In genomic region chr5:117522471-117522870, GRCm38 (mm10) we compare ENCODE assay signal across 15 mouse cellular contexts.
A peak's percentile ranks its signal among the peaks of the same experiment; 100 is the strongest.
DNase-seq lines count a peak whose midpoint lies in the region; ATAC-seq and TF ChIP-seq lines count a peak whose summit lies in the region.
"Had no signal": no experiment of that assay in that cellular context is flagged by ENCODE, and none has a peak within 500 bp of the region (broad histone marks: within the 10 kb centered on the region; RNA-seq: fewer than 3 reads in every experiment).

No protein-coding gene starts in this region.

- H3K36me3 ChIP-seq in hindbrain, postnatal 0 days (ENCODE audit: insufficient read depth, low read length) = no peaks in the 10 kb centered on the region
- no peaks in the 10 kb centered on the region for H3K36me3 ChIP-seq in hindbrain, embryonic 16.5 days (ENCODE audit: control insufficient read depth, insufficient read depth, low read length)
- H3K36me3 ChIP-seq in liver, postnatal 0 days (replicated peaks; ENCODE audit: insufficient read depth, low read length) = no peaks in the 10 kb centered on the region
- H3K36me3 ChIP-seq in E14TG2a.4 (ENCODE audit: insufficient read depth, low read length) = no peaks in the 10 kb centered on the region
- H3K36me3 ChIP-seq in MEL (ENCODE audit: control insufficient read depth in 1 of 2, insufficient read depth in 2 of 2, low read length in 2 of 2) = no peaks in the 10 kb centered on the region
- H3K36me3 ChIP-seq: embryonic facial prominence, embryonic 15.5 days; kidney, embryonic 15.5 days; liver, embryonic 13.5 days had no signal

- H3K79me2 ChIP-seq in MEL (ENCODE audit: control insufficient read depth, insufficient read depth, low read length, poor library complexity) = no peaks in the 10 kb centered on the region

- WGBS in hindbrain, postnatal 0 days = 71% methylated on average over 4 of the region's 4 CpGs
- 66% methylated on average over 4 of the region's 4 CpGs for WGBS in hindbrain, embryonic 16.5 days
- 66% methylated on average over 4 of the region's 4 CpGs for WGBS in liver, postnatal 0 days (ENCODE audit: insufficient replicate concordance)

- no peak overlapping the region for H3K4me2 ChIP-seq in hindbrain, postnatal 0 days (ENCODE audit: low read depth, low read length)
- H3K4me2 ChIP-seq in hindbrain, embryonic 16.5 days (ENCODE audit: low read length) = no peak overlapping the region
- H3K4me2 ChIP-seq in liver, postnatal 0 days (ENCODE audit: low read depth, low read length) = no peak overlapping the region
- H3K4me2 ChIP-seq: embryonic facial prominence, embryonic 15.5 days; heart, embryonic 11.5 days; kidney, embryonic 15.5 days; liver, embryonic 13.5 days had no signal

- DNase-seq in hindbrain, postnatal 0 days (ENCODE audit: low spot score) = no peak
- DNase-seq in liver, postnatal 0 days = no peak
- no peak for DNase-seq in liver
- no peak for DNase-seq in MEL (ENCODE audit: low read depth, low spot score)
- DNase-seq: heart, postnatal 10 days; liver, embryonic 13.5 days; lung, postnatal 14 days; right cerebral cortex, postnatal 14 days had no signal

- no peak overlapping the region for H3K27ac ChIP-seq in hindbrain, postnatal 0 days
- H3K27ac ChIP-seq in hindbrain, embryonic 16.5 days (ENCODE audit: low read depth, low read length) = no peak overlapping the region
- no peak overlapping the region for H3K27ac ChIP-seq in liver, postnatal 0 days (ENCODE audit: low read depth)
- H3K27ac ChIP-seq in MEL (ENCODE audit: control insufficient read depth, low read depth, low read length) = no peak overlapping the region
- H3K27ac ChIP-seq: embryonic facial prominence, embryonic 15.5 days; kidney, embryonic 15.5 days; liver, embryonic 13.5 days had no signal

- peak; percentile 2 for TF ChIP-seq RAD21 in MEL (IDR thresholded peaks at IDR 0.05; ENCODE audit: low read depth, low read length)

- no peak overlapping the region for H3K9ac ChIP-seq in hindbrain, postnatal 0 days (replicated peaks; ENCODE audit: low read length)
- no peak overlapping the region for H3K9ac ChIP-seq in hindbrain, embryonic 16.5 days (ENCODE audit: low read depth, low read length)
- no peak overlapping the region for H3K9ac ChIP-seq in liver, postnatal 0 days (replicated peaks)
- no peak overlapping the region for H3K9ac ChIP-seq in MEL (ENCODE audit: control insufficient read depth, low read depth, low read length, poor library complexity, severe bottlenecking)
- H3K9ac ChIP-seq: embryonic facial prominence, embryonic 15.5 days; kidney, embryonic 15.5 days; liver, embryonic 13.5 days had no signal

- no peak for TF ChIP-seq EP300 in liver, postnatal 0 days (IDR thresholded peaks at IDR 0.05; ENCODE audit: low read depth)
- TF ChIP-seq EP300 in MEL (IDR thresholded peaks at IDR 0.05; ENCODE audit: low read depth in 1 of 2, low read length in 2 of 2) = no peak

- H3K27me3 ChIP-seq in hindbrain, postnatal 0 days (ENCODE audit: insufficient read depth, low read length) = no peaks in the 10 kb centered on the region
- no peaks in the 10 kb centered on the region for H3K27me3 ChIP-seq in hindbrain, embryonic 16.5 days (replicated peaks; ENCODE audit: control insufficient read depth, insufficient read depth, low read length)
- H3K27me3 ChIP-seq in liver, postnatal 0 days (ENCODE audit: insufficient read depth, low read length) = no peaks in the 10 kb centered on the region
- peaks cover 6% of the 10 kb centered on the region for H3K27me3 ChIP-seq in E14TG2a.4 (ENCODE audit: insufficient read depth, low read length)
- H3K27me3 ChIP-seq in MEL (ENCODE audit: control insufficient read depth in 1 of 2, insufficient read depth in 2 of 2, low read length in 2 of 2) = no peaks in the 10 kb centered on the region
- H3K27me3 ChIP-seq: embryonic facial prominence, embryonic 15.5 days; kidney, embryonic 15.5 days; liver, embryonic 13.5 days had no signal

- no peak for ATAC-seq in hindbrain, postnatal 0 days
- no peak for ATAC-seq in hindbrain, embryonic 16.5 days
- no peak for ATAC-seq in liver, postnatal 0 days
- no peak for ATAC-seq in megakaryocyte progenitor cell, adult 5-6 weeks (replicated peaks; ENCODE audit: poor library complexity)
- ATAC-seq: midbrain, embryonic 16.5 days had no signal

- TF ChIP-seq POLR2A in MEL (IDR thresholded peaks at IDR 0.05; ENCODE audit: control insufficient read depth in 1 of 2, insufficient read depth in 1 of 2, low read depth in 1 of 2, low read length in 2 of 2, poor library complexity in 1 of 2) = no peak

- TF ChIP-seq CTCF in hindbrain, postnatal 0 days (IDR thresholded peaks at IDR 0.05; ENCODE audit: low read depth) = peak; percentile 33; the same call in 1 of the 2 replicates
- peak; percentile 43 for TF ChIP-seq CTCF in liver, postnatal 0 days (IDR thresholded peaks at IDR 0.05; ENCODE audit: low read depth)
- TF ChIP-seq CTCF in E14TG2a.4 (conservative IDR thresholded peaks at IDR 0.05; ENCODE audit: low read length) = peak; percentile 11; the same call in 1 of the 2 replicates
- peak in 1 of 3 experiments; percentile 43; a peak in 2 of 6 replicates for TF ChIP-seq CTCF in MEL (IDR thresholded peaks at IDR 0.05 in 2 of 3, conservative IDR thresholded peaks at IDR 0.05 in 1 of 3; ENCODE audit: control insufficient read depth in 1 of 3, insufficient read depth in 1 of 3, low read depth in 2 of 3, low read length in 3 of 3, poor library complexity in 1 of 3, severe bottlenecking in 1 of 3)

- H3K4me1 ChIP-seq in hindbrain, postnatal 0 days (ENCODE audit: insufficient read depth, low read length) = no peaks in the 10 kb centered on the region
- no peaks in the 10 kb centered on the region for H3K4me1 ChIP-seq in hindbrain, embryonic 16.5 days (ENCODE audit: control insufficient read depth, insufficient read depth, low read depth, low read length)
- no peaks in the 10 kb centered on the region for H3K4me1 ChIP-seq in liver, postnatal 0 days (ENCODE audit: insufficient read depth)
- H3K4me1 ChIP-seq in E14TG2a.4 (replicated peaks; ENCODE audit: low read depth, low read length) (peaks cover 7% of the 10 kb centered on the region; the same call in 1 of the 2 replicates), MEL (ENCODE audit: control insufficient read depth in 1 of 2, insufficient read depth in 2 of 2, low read length in 2 of 2) (no peaks in the 10 kb centered on the region)
- H3K4me1 ChIP-seq: embryonic facial prominence, embryonic 15.5 days; liver, embryonic 13.5 days had no signal

- H3K4me3 ChIP-seq in hindbrain, postnatal 0 days (ENCODE audit: low read length) = no peak overlapping the region
- no peak overlapping the region for H3K4me3 ChIP-seq in hindbrain, embryonic 16.5 days (ENCODE audit: low read length)
- H3K4me3 ChIP-seq in liver, postnatal 0 days (ENCODE audit: low read depth, low read length) = no peak overlapping the region
- H3K4me3 ChIP-seq in E14TG2a.4 (replicated peaks; ENCODE audit: low read length) = no peak overlapping the region
- H3K4me3 ChIP-seq in MEL (ENCODE audit: control insufficient read depth in 1 of 2, insufficient read depth in 1 of 2, low read depth in 2 of 2, low read length in 2 of 2) = no peak overlapping the region
- H3K4me3 ChIP-seq: embryonic facial prominence, embryonic 15.5 days; kidney, embryonic 15.5 days; liver, embryonic 13.5 days had no signal

- no peaks in the 10 kb centered on the region for H3K9me3 ChIP-seq in hindbrain, postnatal 0 days (ENCODE audit: low read length)
- H3K9me3 ChIP-seq in hindbrain, embryonic 16.5 days (ENCODE audit: control insufficient read depth, low read length) = no peaks in the 10 kb centered on the region
- H3K9me3 ChIP-seq in liver, postnatal 0 days (ENCODE audit: low read length) = no peaks in the 10 kb centered on the region
- H3K9me3 ChIP-seq in E14TG2a.4 (ENCODE audit: low read length) = peaks cover 4% of the 10 kb centered on the region; the same call in 1 of the 2 replicates
- H3K9me3 ChIP-seq in MEL (replicated peaks; ENCODE audit: insufficient read depth, low read length) = no peaks in the 10 kb centered on the region
- H3K9me3 ChIP-seq: embryonic facial prominence, embryonic 15.5 days; kidney, embryonic 15.5 days; liver, embryonic 13.5 days had no signal

TF ChIP-seq in MEL, 35 proteins besides CTCF, POLR2A, EP300 and RAD21:
- TF ChIP-seq SIN3A (IDR thresholded peaks at IDR 0.05; ENCODE audit: low read length) = no peak
- no peak for TF ChIP-seq ZC3H11A (IDR thresholded peaks at IDR 0.05; ENCODE audit: low read depth, low read length)
- TF ChIP-seq SMC3 (IDR thresholded peaks at IDR 0.05; ENCODE audit: low read depth, low read length) = 0 out of 2 replicates have a peak, but pooled peaks have one; percentile 3
